Mouse (Mus musculus): ENCODE measurements around the gene Actr8.

- TF ChIP-seq CTCF (IDR thresholded peaks at IDR 0.05; ENCODE audit: insufficient read depth, low read depth, low read length) = no peak
- no peak for TF ChIP-seq POLR2A (IDR thresholded peaks at IDR 0.05; ENCODE audit: insufficient read depth, low read depth, low read length)
These were observed 63.7 kb downstream of the Actr8 start for GRCm38 (mm10) chr14:30041836-30042235.

Data from olfactory bulb, adult 2 months (tissue).